Mouse (Mus musculus): ENCODE results near the gene Fhl3.
A peak's percentile ranks its signal among the peaks of the same experiment; 100 is the strongest.
"Not testable (repeated sequence)": the region's sequence is repeated elsewhere in the genome, so short reads cannot be mapped to it uniquely, and the experiment has no call there.

Fhl3 gene

DNA sequence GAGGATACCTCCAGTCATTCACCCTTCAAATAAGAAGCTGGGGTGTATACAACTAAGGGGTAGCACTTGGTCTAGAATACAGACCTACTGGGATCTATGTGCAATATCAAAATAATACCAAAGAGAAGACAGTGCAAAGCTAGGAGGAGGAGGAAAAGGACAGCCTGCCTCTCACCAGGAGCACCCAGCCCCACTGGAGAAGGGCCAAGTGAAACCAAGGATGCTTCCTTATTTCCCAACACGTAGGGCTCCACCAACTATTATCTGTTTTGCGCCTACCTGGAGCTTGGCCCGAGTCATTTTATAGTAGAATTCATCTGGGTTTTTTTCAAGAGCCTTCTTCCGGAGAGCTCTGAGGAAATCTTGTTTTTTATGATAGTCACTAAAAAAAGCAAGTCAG is 17.0 kb upstream of the Fhl3 start:
- DNase-seq (ENCODE audit: low read depth): no peak

DNA sequence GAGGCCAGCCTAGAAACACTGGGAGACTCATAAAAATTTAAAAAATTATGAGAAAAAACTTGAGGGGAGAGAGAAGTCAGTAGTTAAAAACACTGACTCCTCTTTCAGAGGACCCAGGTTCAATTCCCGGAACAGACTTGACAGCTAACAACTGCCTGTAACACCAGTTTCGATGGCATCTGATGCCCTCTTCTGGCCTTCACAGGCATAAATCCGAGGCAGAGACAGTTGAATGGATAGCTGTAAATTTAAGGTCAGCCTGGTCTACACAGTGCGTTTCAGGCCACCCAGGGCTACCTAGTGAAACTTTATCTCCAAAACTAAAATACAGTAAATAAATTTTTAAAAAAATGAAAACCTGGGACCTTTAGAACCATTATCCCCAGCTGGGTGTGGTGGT is 15.5 kb upstream of the Fhl3 start:
- DNase-seq (ENCODE audit: low read depth): no peak

DNA sequence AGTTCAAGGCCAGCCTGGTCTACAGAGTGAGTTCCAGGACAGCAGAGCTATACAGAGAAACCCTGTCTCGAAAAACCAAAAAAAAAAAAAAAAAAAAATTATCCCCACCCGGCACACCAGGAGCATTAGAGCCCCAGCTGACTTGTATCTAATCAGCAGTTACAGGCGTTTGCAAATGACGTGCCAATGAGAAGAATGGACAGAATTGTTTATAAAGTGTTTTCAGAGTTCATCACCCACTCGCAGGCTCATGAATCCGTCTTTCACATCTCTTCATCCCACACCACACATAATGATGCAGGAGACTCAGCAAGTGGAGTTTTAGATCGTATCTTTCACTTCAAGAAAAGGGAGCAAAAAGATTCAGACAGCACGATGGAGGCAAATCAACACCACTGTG is 15.0 kb upstream of the Fhl3 start:
- no peak for DNase-seq (ENCODE audit: low read depth)

DNA sequence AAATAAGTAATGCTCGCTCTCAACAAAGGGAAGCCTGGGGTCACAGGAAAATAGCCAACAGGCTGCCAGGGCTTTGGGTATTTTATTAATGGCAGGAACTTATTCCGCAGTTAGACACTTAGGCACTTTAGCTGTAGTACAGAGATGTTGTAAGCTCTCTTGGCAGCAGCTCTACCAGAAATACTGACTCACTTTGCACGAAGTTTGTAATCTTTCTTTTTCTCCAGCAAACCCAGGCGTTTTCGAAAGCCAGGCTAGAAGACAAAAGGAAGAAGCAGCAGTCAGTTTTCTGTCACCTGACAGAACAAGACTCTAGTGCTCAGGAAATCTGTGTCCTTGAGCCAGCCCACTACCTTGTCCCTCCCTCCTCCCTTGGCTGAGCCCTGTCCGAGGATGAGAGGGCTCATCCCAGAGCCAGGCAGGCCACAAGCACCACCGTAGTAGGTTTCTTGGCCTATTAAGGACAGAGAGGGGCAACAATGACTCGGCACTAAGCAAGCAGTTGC is 14.6 kb upstream of the Fhl3 start:
- DNase-seq (ENCODE audit: low read depth): peak; percentile 49

DNA sequence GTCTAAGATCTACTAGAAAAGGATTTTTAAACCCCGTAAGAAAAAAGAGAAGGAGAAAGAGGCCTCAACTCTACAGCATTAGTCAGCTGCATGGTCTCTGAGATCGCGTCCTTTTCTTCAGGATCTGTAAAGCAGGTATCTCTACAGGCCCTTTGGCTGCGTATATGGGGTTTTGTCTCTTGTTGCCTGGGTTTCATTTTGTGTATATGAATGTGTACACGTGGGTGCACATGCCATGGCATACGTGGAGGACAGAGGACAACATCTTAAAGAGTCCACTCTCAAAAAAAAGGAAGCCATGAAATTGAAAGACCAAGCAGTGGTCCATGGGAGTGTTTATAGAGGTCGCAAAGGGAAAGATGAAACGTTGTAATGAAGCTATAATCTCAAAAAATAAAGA is 9.0 kb upstream of the Fhl3 start:
- DNase-seq (ENCODE audit: low read depth): no peak

DNA sequence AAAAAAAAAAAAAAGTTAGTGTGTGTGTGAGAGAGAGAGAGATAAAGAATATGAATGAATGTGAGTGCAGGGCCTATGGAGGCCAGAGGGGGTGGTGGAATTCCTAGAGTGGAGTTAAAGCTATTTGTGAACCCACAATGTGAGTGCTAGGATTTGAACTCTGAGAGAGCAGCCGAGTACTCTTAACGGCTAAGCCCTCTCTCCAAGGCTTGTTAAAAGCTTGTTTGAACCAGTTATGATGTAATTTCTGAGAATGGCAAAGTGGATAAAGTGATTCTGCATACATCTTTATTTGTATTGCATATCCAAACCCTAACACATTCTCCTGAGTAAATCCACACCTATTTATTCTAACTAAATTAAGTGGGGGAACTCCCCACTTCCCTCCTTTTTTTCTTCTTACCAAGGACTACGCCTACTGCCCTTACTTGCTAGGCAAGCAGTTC is 8.1 kb upstream of the Fhl3 start:
- no peak for DNase-seq (ENCODE audit: low read depth)

DNA sequence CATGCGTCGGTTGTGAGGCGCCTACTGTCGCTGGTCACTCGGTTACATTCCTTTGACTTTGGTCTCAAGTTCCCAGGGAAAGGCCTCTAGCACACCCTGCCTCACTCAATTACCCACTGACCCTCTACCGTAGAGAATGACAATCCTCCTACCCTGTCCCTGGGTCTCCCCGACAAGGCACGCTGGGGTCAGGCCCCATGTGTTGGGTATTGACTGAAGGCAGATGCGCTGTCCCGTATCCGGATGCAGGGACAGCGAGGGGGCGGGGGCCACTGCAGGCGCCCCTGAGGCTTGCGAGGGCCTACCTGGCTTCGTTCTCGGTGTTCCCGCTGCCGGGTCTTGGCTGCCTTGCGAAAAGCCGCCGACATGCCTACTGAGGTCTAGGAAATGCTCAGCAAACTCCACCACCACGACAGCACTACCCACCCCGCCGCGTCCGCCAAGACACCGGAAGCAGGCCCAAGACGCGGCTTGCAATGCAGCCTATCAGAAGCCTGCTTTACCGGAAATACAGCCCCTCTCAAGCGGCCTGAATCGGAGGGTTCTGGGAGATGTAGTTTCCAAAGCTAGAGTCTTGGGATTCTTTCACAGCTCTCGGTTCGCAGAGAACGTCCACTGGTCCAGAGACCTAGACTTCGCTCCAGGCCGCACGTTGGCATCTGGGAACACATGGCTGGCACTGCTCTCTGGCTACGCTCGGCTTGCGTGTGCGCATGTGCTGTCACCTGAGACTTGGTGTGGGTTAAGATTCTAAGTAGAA is 7.2 kb upstream of the Fhl3 start, which contains the start of gene Utp11:
Gene Utp11 (minus strand): TSS at position 466 of the 760 bp plus-strand sequence.
- DNase-seq (ENCODE audit: low read depth): peak; percentile 73

DNA sequence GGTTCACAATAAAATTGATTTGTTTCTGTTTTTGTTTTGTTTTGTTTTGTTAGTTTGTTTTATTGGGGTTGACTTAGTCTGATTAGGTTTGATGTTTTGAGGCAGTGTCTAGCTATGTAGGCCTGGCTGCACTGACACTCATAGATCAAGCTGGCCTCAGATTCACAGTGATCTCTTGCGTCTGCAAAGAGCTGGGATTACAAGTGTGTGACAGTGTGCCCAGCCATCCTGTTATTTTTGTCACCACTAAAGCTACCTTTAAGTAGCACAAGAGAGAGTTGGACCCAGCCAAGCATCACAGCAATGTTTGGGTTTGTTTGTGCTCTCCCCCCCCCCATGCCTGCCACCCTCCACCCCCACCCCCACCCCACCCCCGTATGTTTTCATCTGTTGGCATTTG is 5.9 kb upstream of the Fhl3 start:
- no peak for DNase-seq (ENCODE audit: low read depth)

DNA sequence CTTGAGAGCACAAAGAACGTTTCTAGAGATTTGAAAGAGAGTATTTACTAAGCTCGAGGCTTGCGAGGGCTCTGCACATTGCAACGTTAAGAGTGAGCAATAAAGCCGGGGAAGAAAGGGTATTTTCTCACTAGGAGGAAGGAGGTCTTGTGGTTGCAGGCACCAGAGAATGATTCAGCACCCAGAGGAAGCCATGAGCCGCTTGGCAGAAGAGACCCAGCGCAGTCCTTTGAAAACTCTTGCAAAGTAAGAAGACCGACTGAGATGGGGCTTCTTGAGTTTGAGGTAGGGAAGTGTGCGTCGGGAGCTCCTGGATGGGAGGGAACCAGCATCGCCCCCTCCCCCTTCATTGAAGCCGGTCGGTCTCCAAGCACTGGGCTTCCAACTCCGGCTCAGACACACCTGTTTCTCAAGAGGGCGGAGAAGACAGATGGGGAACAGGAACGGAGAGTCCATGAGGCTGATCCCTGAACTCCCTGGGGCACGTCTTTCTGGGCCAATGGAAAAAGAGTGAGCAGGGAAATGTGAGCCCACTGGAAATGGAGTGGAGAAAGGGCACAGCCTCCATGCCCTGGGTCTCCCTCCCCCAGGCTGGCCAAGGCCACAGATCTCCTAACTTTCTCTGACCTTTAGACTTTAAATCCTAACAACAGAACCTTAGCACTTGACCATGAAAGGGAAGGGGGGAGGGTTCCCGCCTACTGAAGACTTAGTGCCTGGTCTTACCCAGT is 4.5 kb upstream of the Fhl3 start:
- DNase-seq (ENCODE audit: low read depth): no peak

DNA sequence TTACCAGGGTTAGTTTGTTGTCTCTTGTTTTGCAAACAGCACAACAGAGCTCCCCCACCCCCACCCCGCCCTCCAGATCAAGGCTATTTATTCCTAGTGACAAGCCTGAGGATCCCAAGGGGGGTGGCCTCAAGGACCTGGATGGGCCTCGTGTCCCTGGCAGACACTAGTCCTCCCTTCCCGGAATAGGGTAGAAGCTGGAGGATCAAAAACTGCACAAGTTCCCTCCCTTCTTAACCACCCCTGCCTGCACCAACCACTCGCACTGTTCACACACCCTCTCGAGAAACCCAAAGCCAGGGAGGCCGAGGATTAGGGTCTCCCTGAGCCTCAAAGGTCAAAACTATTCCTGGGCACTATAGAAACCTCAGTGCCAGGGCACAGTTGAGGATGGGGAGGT is 710 bp upstream of the Fhl3 start:
- DNase-seq (ENCODE audit: low read depth): no peak

DNA sequence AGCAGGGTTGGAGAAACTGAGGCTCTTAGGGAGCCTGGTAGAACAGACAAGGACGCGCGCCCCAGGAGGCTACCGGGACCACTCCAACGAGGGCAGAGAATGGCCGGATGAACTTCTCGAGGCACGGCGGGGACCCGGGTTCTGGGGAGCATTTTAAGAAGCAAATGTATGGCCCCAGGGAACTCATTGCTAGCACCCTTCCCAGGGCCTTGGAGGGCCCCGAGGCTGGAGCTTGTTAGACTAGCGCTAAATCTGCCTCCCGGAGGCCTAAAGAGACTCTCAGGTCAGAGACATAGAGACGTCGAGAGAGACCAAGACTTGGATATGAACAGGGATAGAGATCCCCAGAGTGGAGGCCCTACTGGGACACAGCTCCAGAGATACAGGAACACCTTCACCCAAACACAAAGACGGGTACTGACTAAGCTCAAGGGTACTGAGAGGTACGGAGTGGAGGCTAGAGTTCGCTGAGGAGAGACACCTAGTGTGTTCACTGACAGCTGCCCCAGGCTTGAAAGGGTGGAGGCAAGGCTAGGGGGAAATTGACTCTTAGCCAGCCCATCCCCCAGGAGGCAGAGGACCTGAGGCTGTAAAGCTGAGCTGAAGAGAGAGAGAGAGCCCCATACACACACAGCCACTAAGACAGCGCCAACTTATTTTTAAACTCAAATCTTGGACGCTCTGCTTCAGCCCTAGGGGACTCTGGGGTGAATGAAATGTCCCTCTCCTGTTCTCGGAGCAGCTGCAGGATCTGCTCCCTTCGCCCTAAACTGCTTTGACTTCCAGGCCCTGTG is 748 bp downstream of the Fhl3 start:
- no peak for DNase-seq (ENCODE audit: low read depth)

DNA sequence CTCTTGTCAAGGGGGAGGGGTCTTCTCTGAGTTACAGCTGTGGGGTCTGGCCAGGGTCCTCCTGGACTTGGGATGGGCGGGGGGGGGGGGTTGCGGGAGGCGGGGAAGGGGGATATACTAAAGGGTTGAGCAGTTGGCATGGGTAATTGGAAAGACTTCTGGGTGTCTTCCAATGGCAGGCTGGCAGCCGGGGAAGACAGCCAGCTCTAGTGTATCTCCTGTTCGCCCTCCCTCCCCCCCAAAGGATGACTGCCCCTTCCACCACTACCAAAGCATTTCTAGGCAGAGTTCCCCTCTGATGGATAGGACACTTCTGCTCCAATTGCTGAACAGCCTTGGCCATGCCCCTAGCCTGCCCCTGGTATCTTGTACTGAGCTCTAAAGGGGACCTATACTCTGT is 1.4 kb downstream of the Fhl3 start:
- no peak for DNase-seq (ENCODE audit: low read depth)

DNA sequence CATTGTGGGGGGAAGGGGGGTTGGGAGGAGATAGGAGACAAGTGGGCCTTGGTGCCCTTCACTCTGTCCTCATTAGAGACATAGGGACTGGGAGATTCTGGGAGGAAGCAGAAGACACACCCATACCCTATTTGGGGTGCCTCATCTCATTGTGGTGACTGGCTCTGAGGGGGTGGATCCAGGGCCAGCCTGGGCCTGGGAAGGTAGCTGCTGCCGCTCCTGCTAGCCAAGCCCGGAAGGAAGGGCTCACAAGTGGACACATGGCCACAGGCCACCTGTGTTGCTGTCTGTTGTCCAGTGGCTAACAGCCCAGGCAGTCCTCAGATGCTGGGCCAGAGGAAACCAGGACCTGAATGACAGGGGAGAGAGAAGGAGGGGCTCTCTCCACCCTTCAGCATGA is 2.9 kb downstream of the Fhl3 start:
- DNase-seq (ENCODE audit: low read depth): no peak

DNA sequence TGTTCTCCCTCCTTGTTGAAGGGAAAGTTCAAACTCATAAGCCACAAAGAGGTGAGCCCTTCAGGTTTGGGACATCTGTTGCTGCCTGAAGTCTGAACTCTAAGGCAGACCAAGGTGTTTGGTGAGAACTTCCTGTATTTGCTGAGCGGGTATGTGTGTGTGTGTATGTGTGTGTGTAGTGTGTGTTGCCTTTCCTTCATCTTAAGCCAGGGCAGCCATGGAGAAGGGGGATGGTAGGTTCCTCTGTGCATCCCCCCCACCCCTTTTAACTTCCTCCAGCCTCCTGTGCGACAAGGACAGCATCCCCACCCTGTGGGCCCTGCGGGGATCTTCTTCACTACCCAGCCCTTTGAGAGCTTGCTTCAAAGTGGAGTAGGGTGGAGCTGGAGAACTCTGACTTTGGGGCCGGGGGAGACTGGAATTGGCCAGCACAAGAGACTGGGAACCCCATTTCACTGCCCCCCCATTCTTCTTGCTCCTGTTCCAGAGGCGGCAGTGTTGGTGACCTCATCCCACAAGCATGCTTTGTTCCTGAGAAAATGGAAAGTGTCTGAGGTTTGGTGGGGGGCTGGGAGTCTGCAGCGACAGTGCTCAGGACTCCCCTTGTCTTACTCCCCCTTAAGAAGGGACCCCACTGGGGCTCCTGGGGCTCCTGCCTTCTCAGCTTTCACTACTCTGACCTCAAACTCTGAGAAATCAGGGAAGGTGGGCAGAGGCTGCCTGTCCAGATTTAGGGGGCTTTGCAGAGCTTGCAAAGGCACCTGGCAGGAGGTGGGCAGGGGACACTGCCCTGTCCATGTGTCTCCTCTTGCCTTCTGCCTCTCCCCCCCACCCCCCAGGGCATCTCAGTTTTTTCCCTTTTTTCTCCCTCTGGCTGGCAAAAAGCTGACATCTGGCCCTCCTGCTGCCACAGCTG is 3.6 kb downstream of the Fhl3 start:
- DNase-seq (ENCODE audit: low read depth): no peak

DNA sequence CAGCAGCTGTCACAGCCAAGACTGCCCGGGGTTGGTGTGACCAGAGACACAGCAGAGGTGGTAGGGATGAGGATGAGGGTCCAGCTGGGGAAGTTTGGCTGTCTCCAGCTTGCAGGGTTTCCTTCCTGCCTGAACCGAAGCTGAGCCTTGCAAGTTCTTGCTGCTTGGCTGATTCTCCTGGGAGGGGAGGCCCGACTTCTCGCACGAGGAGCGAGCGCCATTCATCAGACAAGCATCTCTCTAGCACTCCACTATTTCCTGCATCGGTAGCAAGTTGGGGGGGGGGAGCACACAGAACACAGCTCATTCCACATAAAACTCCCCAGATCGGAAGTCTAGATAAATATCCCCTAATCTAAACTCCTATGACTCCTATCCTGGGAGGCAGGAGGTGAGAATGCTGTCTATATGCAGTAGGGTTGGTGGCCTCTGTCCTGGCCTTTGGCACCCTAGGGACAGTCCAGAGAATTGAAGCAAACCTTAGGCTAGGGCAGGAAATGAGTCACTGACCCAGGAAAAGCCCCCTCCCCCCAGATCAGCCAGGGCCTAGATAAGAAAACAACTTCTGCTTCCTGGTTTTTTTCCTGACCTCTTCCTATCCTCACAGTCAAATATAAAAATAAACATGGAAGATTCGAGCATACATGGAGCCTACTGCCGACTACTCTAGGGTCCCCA is 4.4 kb downstream of the Fhl3 start:
- no peak for DNase-seq (ENCODE audit: low read depth)

DNA sequence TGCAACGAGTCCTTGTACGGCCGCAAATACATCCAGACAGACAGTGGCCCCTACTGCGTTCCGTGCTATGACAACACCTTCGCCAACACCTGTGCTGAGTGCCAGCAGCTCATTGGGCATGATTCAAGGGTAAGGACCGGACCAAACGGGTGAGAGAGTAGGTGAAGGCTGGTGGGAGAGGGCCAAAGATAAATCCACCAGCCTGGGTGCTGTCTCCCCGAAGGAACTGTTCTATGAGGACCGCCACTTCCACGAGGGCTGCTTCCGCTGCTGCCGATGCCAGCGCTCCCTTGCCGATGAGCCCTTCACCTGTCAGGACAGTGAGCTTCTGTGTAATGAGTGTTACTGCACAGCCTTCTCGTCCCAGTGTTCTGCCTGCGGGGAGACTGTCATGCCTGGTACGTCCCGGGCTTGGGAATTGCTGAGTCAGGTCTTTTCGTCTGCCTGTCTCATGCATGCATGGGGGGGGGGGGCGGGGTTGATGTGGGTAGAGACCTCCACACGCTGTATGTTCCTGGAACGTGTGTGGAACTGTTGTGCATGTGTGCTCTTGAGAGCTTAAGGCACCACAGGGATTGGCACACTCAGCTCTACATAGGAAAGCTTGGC is 5.3 kb downstream of the Fhl3 start:
- DNase-seq (ENCODE audit: low read depth): no peak

DNA sequence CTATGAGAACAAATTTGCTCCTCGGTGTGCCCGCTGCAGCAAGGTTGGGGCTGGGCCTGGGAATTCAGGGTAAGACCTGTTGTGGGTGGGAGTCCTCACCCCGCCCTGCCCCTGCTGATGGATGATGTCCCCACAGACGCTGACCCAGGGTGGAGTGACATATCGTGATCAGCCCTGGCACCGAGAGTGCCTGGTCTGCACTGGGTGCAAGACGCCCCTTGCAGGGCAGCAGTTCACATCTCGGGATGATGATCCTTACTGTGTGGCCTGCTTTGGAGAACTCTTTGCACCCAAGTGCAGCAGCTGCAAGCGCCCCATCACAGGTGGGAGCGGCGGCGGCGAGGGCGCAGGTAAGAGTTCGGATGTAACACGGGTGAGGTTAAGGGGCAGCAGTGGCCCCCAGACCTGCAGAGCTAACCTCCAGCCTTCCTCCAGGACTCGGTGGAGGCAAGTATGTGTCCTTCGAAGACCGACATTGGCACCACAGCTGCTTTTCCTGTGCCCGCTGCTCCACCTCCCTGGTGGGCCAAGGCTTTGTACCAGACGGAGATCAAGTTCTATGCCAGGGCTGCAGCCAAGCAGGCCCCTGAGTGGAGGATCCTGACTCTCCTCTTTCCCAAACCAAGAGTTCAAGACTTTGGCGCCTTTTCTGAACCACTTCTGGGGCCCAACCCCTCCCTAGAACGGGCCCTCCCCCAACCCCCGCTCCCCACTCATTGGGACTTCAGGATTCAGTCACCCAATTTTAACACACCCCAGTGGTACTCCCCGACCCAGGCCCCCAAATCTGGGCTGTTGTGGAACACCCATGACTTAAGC is 7.1 kb downstream of the Fhl3 start:
- not testable (repeated sequence) for DNase-seq (ENCODE audit: low read depth)

DNA sequence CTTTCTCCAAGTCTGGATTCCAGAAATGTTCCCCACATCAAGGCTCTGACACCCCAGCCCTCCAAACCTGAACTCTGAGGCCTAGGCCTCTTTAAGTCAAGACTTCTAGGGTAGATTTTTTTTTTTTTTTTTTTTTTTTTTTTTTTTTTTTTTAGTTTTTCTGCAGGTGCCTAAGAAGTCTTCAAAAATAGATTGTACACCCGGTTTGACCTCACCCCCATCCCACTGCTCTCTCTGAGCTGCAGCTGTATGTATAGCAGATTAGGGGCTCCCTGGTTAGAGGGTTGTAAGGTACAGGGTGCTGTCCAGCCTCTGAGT is 7.7 kb downstream of the Fhl3 start:
- DNase-seq (ENCODE audit: low read depth): not testable (repeated sequence)

Data from fibroblast of lung, adult 2 months (primary cell).